Mouse (Mus musculus): Measurements from ENCODE around the gene Gm28710.

- TF ChIP-seq CTCF (IDR thresholded peaks at IDR 0.05; ENCODE audit: low read depth) (no peak), EP300 (IDR thresholded peaks at IDR 0.05; ENCODE audit: low read depth) (no peak)
Observed at GRCm38 (mm10) chr5:16919791-16920190, 128.2 kb downstream of the Gm28710 start.
